Mouse (Mus musculus): ENCODE measurements around the gene Boll.
A peak's percentile ranks its signal among the peaks of the same experiment; 100 is the strongest.
"Not testable (repeated sequence)": the region's sequence is repeated elsewhere in the genome, so short reads cannot be mapped to it uniquely, and the experiment has no call there.

Boll gene

DNA sequence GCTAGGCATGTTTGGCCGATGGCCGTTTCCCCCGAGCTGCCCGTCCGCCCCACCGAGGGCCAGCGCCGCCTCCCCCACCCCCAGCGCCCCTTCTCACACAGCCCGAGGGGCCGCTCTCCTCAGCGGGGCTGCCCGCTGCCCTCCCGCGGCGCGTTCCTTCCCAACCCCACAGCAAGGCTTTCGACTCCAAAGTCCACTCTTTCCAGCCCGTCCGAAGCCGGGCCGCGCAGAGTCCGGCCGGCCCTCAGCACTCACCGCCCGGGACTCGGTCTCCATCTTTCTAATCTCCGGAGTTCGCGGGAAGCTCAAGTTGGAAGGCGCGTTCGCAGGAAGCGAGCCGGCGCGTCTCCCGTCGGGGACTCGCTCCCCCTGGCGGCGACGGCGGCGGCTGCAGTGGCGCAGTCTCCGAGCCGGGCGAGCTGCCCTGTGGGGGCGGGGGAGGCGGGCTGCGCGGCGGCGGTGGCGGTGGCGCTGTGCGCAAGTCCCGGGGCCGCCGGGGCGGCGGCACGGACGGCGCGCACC lies at the start of gene Boll:
TSS of gene Boll (minus strand) at position 426 of the 522 bp plus-strand sequence.
- DNase-seq (ENCODE audit: low spot score in 2 of 2) = peak in 1 of 2 experiments; percentile 16

DNA sequence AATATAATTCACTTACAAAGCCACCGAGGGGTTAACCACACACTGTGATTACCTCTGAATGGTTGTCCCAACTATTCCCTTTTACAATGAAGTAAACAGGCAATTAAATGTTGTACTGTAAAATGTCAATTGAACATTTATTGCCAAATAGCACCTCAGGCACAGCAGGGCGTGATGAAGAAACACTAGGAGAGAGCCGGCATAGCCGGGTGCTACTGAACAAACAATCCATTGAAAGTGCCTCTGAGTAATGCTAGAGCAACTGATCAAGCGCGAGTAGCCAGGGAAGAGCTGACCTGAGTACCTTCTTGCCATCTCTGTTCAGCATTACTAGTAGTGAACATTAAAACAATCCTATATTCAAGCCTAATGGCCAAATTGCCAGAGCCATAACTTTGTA lies 49.3 kb upstream of the Boll start:
- DNase-seq (ENCODE audit: low spot score in 2 of 2) = no peak

- no peak for DNase-seq (ENCODE audit: low spot score in 2 of 2)
Measured at GRCm38 (mm10) chr1:55411079-55411478, 47.8 kb upstream of the Boll start.

- no peak for DNase-seq (ENCODE audit: low spot score in 2 of 2)
Measured at GRCm38 (mm10) chr1:55410670-55411069, 47.4 kb upstream of the Boll start.

DNA sequence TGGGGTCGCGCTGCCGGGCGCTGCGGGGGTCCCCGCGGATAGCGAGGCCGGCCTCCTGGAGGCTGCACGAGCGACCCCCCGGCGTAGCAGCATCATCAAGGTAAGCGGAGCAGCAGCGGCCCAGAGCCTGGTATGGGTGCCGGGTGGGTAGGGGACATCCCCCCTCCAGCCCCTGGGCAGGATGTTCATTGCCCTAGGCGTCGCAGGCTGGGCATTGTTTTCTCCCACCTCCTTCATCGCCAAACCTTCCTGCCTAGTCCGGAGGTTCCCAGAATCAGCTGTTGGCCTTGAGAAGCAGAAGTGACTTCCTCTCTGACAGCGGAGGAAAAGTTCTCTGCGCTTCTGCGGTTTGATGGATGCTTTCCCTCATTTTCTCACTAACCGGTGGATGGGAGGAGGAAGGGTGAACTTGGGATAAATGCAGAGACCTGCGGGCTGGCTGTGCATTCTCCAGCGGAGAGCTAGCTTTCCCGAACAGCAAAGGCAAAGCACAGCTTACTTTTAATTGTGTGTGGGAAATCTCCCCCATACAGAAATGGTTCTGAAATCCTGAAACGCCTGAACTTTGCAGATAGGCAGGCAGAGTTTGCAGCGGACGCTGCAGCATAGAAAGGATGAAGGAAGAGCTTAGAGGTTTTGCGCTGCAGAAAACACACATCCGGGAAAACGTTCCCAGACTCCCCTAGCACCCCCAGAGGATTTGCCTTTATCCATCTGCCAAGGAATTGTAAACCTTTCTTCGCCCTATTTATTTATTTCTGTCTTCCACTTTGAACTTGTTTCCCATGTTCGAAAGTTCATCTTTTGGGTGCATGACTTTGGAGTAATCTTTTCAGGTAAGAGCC lies 43.5 kb upstream of the Boll start:
- peak in 1 of 2 experiments; percentile 21 for DNase-seq (ENCODE audit: low spot score in 2 of 2)

DNA sequence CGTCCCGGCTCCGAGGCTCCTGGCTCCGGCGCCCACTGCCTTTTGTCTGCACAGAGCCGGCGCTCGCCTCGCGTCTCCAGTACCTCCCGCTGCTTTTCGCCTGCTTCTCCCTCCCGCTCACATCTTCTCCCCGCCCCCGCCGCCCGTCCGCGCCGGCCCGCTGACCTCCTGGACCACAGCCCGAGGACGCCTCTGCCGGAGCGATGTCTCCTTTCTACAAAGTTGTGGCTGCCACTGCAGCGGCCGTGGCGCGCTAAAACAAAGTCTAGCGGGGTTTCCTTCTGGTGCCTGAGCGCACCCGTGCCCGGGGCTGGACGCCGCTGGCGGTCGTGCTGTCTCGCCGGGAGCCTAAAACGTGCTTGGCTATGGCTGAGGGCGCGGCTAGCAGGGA lies 42.7 kb upstream of the Boll start:
- DNase-seq (ENCODE audit: low spot score in 2 of 2) = peak in 1 of 2 experiments; percentile 66

- peak; percentile 94 to 97 for DNase-seq (ENCODE audit: low spot score in 2 of 2)
Measured at GRCm38 (mm10) chr1:55405272-55406022, 42.2 kb upstream of the Boll start, which contains the start of gene Plcl1. TSS of gene Plcl1 (plus strand) at chr1:55405921.

GRCm38 (mm10) chr1:55404439-55404838 lies 41.2 kb upstream of the Boll start:
- DNase-seq (ENCODE audit: low spot score in 2 of 2) = peak in 1 of 2 experiments; percentile 59

- peak in 1 of 2 experiments; percentile 38 for DNase-seq (ENCODE audit: low spot score in 2 of 2)
Measured at GRCm38 (mm10) chr1:55399891-55400290, 36.6 kb upstream of the Boll start.

DNA sequence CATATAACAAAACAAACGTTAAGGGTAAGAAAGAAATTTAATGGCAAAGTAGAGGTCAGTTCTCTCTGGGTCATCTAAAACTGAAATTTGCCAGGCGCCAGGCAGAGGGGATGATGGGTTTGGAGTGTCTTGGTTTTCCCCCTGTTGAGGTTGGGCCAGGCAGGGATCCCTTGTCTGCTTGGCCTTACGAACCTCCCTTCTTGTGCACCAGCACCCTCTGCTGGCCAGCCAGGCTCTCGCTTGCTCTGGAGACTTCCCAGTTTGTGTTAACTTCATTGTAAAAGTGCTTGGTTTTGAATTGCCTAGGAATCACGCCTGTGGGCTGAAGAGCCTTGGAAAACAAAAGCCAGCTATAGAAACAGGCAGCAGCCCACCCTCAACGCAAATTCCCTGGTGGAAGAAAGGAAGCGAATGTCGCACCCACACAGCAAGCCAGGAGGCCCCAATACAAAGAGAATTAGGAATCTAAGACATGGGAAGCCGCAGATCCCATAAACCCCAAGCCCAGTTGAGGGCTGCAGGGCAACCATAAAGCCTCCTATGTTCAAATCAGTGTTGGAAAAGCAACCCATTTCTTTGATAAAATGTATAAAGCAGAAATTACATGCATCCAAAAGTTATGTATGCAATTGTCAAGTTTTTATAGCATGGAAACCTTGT lies 20.0 kb upstream of the Boll start:
- peak; percentile 42 to 76 for DNase-seq (ENCODE audit: low spot score in 2 of 2)

DNA sequence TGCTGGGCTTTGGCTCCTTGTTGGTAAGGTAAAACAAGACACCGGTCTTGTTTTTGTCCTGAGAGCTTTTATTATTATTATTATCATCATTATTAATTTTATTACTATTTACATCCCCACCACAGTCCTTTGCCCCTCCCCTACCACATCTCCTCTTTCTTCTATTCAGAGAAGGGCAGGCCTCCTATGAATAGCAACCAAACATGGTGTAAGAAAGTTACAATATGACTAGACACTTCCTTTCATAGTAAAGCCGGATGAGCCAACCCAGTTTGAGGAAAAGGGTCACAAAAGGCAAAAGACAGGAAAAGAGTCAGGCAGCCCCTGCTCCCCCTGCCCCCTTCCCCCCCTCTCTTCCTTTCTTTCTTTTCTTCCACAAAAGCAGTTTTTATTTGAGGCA lies 17.3 kb upstream of the Boll start:
- DNase-seq (ENCODE audit: low spot score in 2 of 2) = no peak

GRCm38 (mm10) chr1:55372626-55373025 lies 9.4 kb upstream of the Boll start:
- no peak for DNase-seq (ENCODE audit: low spot score in 2 of 2)

DNA sequence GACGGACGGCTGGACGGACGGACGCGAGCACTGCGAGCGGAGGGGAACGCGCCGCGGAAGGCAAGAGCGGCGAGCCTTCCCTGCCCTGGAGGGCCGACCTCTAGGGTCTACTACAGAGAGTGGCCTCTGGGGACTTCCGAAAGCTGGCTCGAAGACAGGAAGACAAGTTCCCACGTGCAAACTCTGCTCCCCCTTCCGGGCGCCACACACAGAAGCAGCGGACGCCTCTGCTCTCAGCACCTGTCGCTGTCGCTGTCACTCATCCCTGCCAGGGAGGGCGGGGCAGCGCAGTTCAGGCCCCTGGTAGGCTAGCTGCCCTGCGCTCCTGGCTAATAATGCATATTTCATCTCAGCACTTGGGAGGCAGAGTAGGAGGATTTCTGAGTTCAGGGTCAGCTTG lies 317 bp upstream of the Boll start:
- DNase-seq (ENCODE audit: low spot score in 2 of 2) = no peak

DNA sequence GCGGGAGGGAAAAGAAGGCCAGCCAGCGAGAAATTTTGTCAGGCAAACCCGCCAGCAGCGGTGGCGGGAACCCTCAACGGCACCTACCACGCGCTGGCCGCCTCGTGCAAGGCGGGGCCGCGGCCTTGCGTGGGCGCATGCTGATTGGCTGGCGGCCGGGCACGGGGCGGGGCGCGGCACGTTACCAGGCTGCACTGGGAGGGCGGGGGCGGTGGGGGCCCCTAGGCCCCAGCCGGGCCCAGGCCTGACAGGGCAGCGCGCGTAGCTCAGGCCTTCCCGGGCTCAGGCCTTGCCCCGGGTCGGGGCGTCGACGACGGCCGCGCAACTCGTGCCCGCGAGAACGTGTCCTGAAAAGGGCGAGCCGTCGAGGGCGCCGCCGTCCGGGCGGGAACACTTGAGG lies 635 bp downstream of the Boll start:
- DNase-seq (ENCODE audit: low spot score in 2 of 2) = no peak

- DNase-seq (ENCODE audit: low spot score in 2 of 2) = not testable (repeated sequence)
Measured at GRCm38 (mm10) chr1:55351914-55352313, 11.4 kb downstream of the Boll start.

GRCm38 (mm10) chr1:55325496-55325895 lies 37.8 kb downstream of the Boll start:
- not testable (repeated sequence) for DNase-seq (ENCODE audit: low spot score in 2 of 2)

GRCm38 (mm10) chr1:55301077-55301476 lies 62.2 kb downstream of the Boll start:
- no peak for DNase-seq (ENCODE audit: low spot score in 2 of 2)

GRCm38 (mm10) chr1:55279081-55279480 lies 84.2 kb downstream of the Boll start:
- DNase-seq (ENCODE audit: low spot score in 2 of 2) = no peak

DNA sequence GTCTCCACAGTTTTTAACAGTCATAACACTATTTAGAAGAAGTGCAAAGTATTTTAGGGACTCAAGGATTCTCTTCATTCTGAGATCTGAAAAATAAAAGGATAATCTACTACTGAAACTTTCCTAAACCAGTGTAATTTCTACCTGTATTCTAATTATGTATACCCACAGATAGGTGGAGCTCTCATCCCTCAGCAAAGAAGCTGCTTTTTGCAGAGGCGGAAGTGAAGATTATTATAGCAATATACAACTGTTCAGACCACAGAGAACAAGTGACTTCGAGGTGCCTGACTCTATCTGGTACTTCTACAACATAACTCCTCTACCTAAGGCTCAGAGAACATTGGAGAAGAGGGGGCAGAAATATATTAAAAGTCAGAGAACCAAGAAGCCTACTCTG lies 97.8 kb downstream of the Boll start:
- DNase-seq (ENCODE audit: low spot score in 2 of 2) = no peak

DNA sequence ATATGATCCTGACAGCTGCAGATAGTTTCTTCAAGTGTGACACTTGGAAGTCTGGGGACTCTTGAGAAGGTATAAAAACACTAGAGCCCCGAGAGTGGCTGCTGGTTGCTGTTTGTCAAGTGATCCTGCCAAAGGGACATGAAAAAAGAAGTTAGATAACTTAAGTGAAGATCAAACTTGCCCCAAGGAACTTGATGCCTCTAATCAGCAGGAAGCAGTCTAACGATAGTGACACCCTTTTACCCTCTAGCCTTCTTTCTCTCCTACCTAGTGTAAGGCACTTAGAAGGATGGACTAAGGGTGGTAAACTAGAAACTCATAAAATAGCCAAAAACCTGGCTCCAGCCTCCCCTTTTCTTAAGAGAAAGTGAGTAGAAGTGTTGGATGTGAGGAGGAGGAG lies 98.9 kb downstream of the Boll start:
- no peak for DNase-seq (ENCODE audit: low spot score in 2 of 2)

DNA sequence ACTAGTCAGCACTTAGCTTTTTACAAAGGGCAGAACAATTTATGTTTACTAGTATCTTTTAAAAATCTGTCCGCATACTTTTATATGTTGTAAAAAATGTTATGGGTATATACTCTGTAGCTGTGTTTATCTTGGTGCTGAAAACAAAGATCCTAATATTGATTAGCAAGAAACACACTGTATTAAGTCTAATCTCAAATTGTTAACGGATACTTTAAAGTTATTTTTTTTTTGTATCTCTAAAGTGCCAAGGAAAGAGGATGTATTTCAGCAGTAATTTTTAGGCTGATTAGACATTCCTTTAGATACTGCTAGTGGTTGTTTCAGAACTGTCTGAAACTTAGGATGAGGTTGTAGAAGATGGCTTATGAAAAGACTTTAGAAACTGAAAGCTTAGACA lies 116.9 kb downstream of the Boll start:
- no peak for DNase-seq (ENCODE audit: low spot score in 2 of 2)

GRCm38 (mm10) chr1:55239237-55239636 lies 124.0 kb downstream of the Boll start:
- DNase-seq (ENCODE audit: low spot score in 2 of 2) = no peak

Measured in frontal cortex, postnatal 14 days (tissue).